Mouse (Mus musculus): ENCODE data around the gene Tcaf2. TPM values are rescaled to one million over a fixed set of nuclear protein-coding genes. Genes with fewer than 3 reads are reported as not detected.

Tcaf2 gene
- polyA plus RNA-seq (2014; fragmentation: Illumina TruSeq; extraction: RNeasy Lipid Tissue Mini Kit (QIAGEN cat#74804)), result 13.4 TPM

GRCm38 (mm10) chr6:42644912-42645549 is at the start of gene Tcaf2:
TSS of gene Tcaf2 (minus strand) at chr6:42645254.

GRCm38 (mm10) chr6:42597592-42597991 is 47.5 kb downstream of the Tcaf2 start, which contains the start of gene Tcaf3:
TSS of gene Tcaf3 (minus strand) at chr6:42597692.

Other genes with a start within 250 kb of the Tcaf2 start
- not detected for gene Tas2r143, start 245.0 kb downstream of the Tcaf2 start, polyA plus RNA-seq (2014; fragmentation: Illumina TruSeq; extraction: RNeasy Lipid Tissue Mini Kit (QIAGEN cat#74804))
- not detected for gene Tas2r135, start 239.8 kb downstream of the Tcaf2 start, polyA plus RNA-seq (2014; fragmentation: Illumina TruSeq; extraction: RNeasy Lipid Tissue Mini Kit (QIAGEN cat#74804))
- gene Tas2r126, start 210.7 kb downstream of the Tcaf2 start, polyA plus RNA-seq (2014; fragmentation: Illumina TruSeq; extraction: RNeasy Lipid Tissue Mini Kit (QIAGEN cat#74804)), result not detected
- gene Olfr458, start 180.1 kb downstream of the Tcaf2 start, polyA plus RNA-seq (2014; fragmentation: Illumina TruSeq; extraction: RNeasy Lipid Tissue Mini Kit (QIAGEN cat#74804)), result not detected
- not detected for gene Olfr457, start 168.9 kb downstream of the Tcaf2 start, polyA plus RNA-seq (2014; fragmentation: Illumina TruSeq; extraction: RNeasy Lipid Tissue Mini Kit (QIAGEN cat#74804))
- not detected for gene Olfr456, start 158.0 kb downstream of the Tcaf2 start, polyA plus RNA-seq (2014; fragmentation: Illumina TruSeq; extraction: RNeasy Lipid Tissue Mini Kit (QIAGEN cat#74804))
- gene Olfr455, start 97.7 kb downstream of the Tcaf2 start, polyA plus RNA-seq (2014; fragmentation: Illumina TruSeq; extraction: RNeasy Lipid Tissue Mini Kit (QIAGEN cat#74804)), result not detected
- gene Tcaf3, start 47.6 kb downstream of the Tcaf2 start, polyA plus RNA-seq (2014; fragmentation: Illumina TruSeq; extraction: RNeasy Lipid Tissue Mini Kit (QIAGEN cat#74804)), result not detected
- 178 TPM for gene Tcaf1, start 64.8 kb upstream of the Tcaf2 start, polyA plus RNA-seq (2014; fragmentation: Illumina TruSeq; extraction: RNeasy Lipid Tissue Mini Kit (QIAGEN cat#74804))
- gene Olfr453, start 94.1 kb upstream of the Tcaf2 start, polyA plus RNA-seq (2014; fragmentation: Illumina TruSeq; extraction: RNeasy Lipid Tissue Mini Kit (QIAGEN cat#74804)), result not detected
- gene Olfr38, start 111.2 kb upstream of the Tcaf2 start, polyA plus RNA-seq (2014; fragmentation: Illumina TruSeq; extraction: RNeasy Lipid Tissue Mini Kit (QIAGEN cat#74804)), result not detected
- not detected for gene Olfr452, start 139.8 kb upstream of the Tcaf2 start, polyA plus RNA-seq (2014; fragmentation: Illumina TruSeq; extraction: RNeasy Lipid Tissue Mini Kit (QIAGEN cat#74804))
- gene Olfr450, start 166.7 kb upstream of the Tcaf2 start, polyA plus RNA-seq (2014; fragmentation: Illumina TruSeq; extraction: RNeasy Lipid Tissue Mini Kit (QIAGEN cat#74804)), result not detected
- not detected for gene Olfr449, start 189.1 kb upstream of the Tcaf2 start, polyA plus RNA-seq (2014; fragmentation: Illumina TruSeq; extraction: RNeasy Lipid Tissue Mini Kit (QIAGEN cat#74804))
- not detected for gene Olfr448, start 245.2 kb upstream of the Tcaf2 start, polyA plus RNA-seq (2014; fragmentation: Illumina TruSeq; extraction: RNeasy Lipid Tissue Mini Kit (QIAGEN cat#74804))

Data from ovary, adult 10 weeks (tissue).